Mouse (Mus musculus): Measurements from ENCODE around the gene Rph3a. TPM values are rescaled to one million over a fixed set of nuclear protein-coding genes. Genes with fewer than 3 reads are reported as not detected.
"Not testable (repeated sequence)": the region's sequence is repeated elsewhere in the genome, so short reads cannot be mapped to it uniquely, and the experiment has no call there.

Rph3a gene
- total and polyA plus RNA-seq, 2 experiments from 2014 or later, result 36.4 to 44.1 TPM

GRCm38 (mm10) chr5:120900666-120901065 lies 109.2 kb downstream of the Rph3a start:
- H3K27me3 ChIP-seq (ENCODE audit: insufficient read depth, low read length), result no peaks in the 10 kb centered on the region
- H3K4me1 ChIP-seq (ENCODE audit: insufficient read depth), result no peaks in the 10 kb centered on the region
- H3K27ac ChIP-seq (ENCODE audit: low read depth, low read length), result no peak overlapping the region
- ATAC-seq (no peak), DNase-seq (no peak)
- 67% methylated on average over 1 of the region's 1 CpGs for WGBS
- no peak overlapping the region for H3K4me3 ChIP-seq (ENCODE audit: low read depth, low read length)
- H3K9ac ChIP-seq, result no peak overlapping the region
- no peak for TF ChIP-seq CTCF (IDR thresholded peaks at IDR 0.05; ENCODE audit: low read depth)
- no peaks in the 10 kb centered on the region for H3K36me3 ChIP-seq (ENCODE audit: insufficient read depth)
- H3K9me3 ChIP-seq (ENCODE audit: low read length), result 0 out of 2 replicates have a peak, but pooled peaks cover 3% of the 10 kb centered on the region
- no peak overlapping the region for H3K4me2 ChIP-seq (ENCODE audit: low read depth)

- H3K4me3 ChIP-seq (ENCODE audit: low read depth, low read length), result no peak overlapping the region
- ATAC-seq, result no peak
- DNase-seq, result no peak
- no peaks in the 10 kb centered on the region for H3K4me1 ChIP-seq (ENCODE audit: insufficient read depth)
- H3K36me3 ChIP-seq (ENCODE audit: insufficient read depth), result no peaks in the 10 kb centered on the region
- H3K27me3 ChIP-seq (ENCODE audit: insufficient read depth, low read length), result no peaks in the 10 kb centered on the region
- H3K4me2 ChIP-seq (ENCODE audit: low read depth), result no peak overlapping the region
- no peak overlapping the region for H3K9ac ChIP-seq
- H3K9me3 ChIP-seq (ENCODE audit: low read length), result 0 out of 2 replicates have a peak, but pooled peaks cover 3% of the 10 kb centered on the region
- TF ChIP-seq CTCF (IDR thresholded peaks at IDR 0.05; ENCODE audit: low read depth), result no peak
- no peak overlapping the region for H3K27ac ChIP-seq (ENCODE audit: low read depth, low read length)
These were observed 111.2 kb downstream of the Rph3a start for GRCm38 (mm10) chr5:120898726-120899125.

- no peak for TF ChIP-seq CTCF (IDR thresholded peaks at IDR 0.05; ENCODE audit: low read depth)
- Histone ChIP-seq H3K9ac (no peak overlapping the region), H3K27ac (ENCODE audit: low read depth, low read length) (no peak overlapping the region), H3K36me3 (ENCODE audit: insufficient read depth) (no peaks in the 10 kb centered on the region), H3K4me3 (ENCODE audit: low read depth, low read length) (no peak overlapping the region), H3K9me3 (ENCODE audit: low read length) (0 out of 2 replicates have a peak, but pooled peaks cover 3% of the 10 kb centered on the region), H3K27me3 (ENCODE audit: insufficient read depth, low read length) (no peaks in the 10 kb centered on the region), H3K4me2 (ENCODE audit: low read depth) (no peak overlapping the region), H3K4me1 (ENCODE audit: insufficient read depth) (no peaks in the 10 kb centered on the region)
- WGBS, result 84% methylated on average over 6 of the region's 6 CpGs
- ATAC-seq (no peak), DNase-seq (no peak)
These were observed 111.6 kb downstream of the Rph3a start for GRCm38 (mm10) chr5:120898307-120898706.

- ATAC-seq, result no peak
- Histone ChIP-seq H3K4me3 (ENCODE audit: low read depth, low read length) (no peak overlapping the region), H3K27me3 (ENCODE audit: insufficient read depth, low read length) (no peaks in the 10 kb centered on the region), H3K36me3 (ENCODE audit: insufficient read depth) (no peaks in the 10 kb centered on the region), H3K9me3 (ENCODE audit: low read length) (0 out of 2 replicates have a peak, but pooled peaks cover 3% of the 10 kb centered on the region), H3K4me1 (ENCODE audit: insufficient read depth) (no peaks in the 10 kb centered on the region), H3K4me2 (ENCODE audit: low read depth) (no peak overlapping the region), H3K9ac (no peak overlapping the region), H3K27ac (ENCODE audit: low read depth, low read length) (no peak overlapping the region)
- WGBS, result 87% methylated on average over 11 of the region's 11 CpGs
- no peak for DNase-seq
- TF ChIP-seq CTCF (IDR thresholded peaks at IDR 0.05; ENCODE audit: low read depth), result no peak
These were observed 114.5 kb downstream of the Rph3a start for GRCm38 (mm10) chr5:120895231-120895900.

GRCm38 (mm10) chr5:120894692-120895091 lies 115.2 kb downstream of the Rph3a start:
- not testable (repeated sequence) for ATAC-seq; DNase-seq; H3K4me1 ChIP-seq (ENCODE audit: insufficient read depth); H3K4me3 ChIP-seq (ENCODE audit: low read depth, low read length); H3K4me2 ChIP-seq (ENCODE audit: low read depth); H3K27me3 ChIP-seq (ENCODE audit: insufficient read depth, low read length); H3K9ac ChIP-seq; H3K9me3 ChIP-seq (ENCODE audit: low read length); H3K36me3 ChIP-seq (ENCODE audit: insufficient read depth); H3K27ac ChIP-seq (ENCODE audit: low read depth, low read length)
- 87% methylated on average over 2 of the region's 2 CpGs for WGBS

- H3K9ac ChIP-seq; H3K4me2 ChIP-seq (ENCODE audit: low read depth); H3K27me3 ChIP-seq (ENCODE audit: insufficient read depth, low read length); H3K4me1 ChIP-seq (ENCODE audit: insufficient read depth); DNase-seq; ATAC-seq; H3K36me3 ChIP-seq (ENCODE audit: insufficient read depth); H3K9me3 ChIP-seq (ENCODE audit: low read length); H3K27ac ChIP-seq (ENCODE audit: low read depth, low read length); H3K4me3 ChIP-seq (ENCODE audit: low read depth, low read length): not testable (repeated sequence)
- WGBS, result 95% methylated on average over 4 of the region's 4 CpGs
These were observed 116.0 kb downstream of the Rph3a start for GRCm38 (mm10) chr5:120893866-120894265.

- WGBS, result 67% methylated on average over 2 of the region's 2 CpGs
- Histone ChIP-seq H3K9me3 (ENCODE audit: low read length) (no peaks in the 10 kb centered on the region), H3K36me3 (ENCODE audit: insufficient read depth) (no peaks in the 10 kb centered on the region), H3K4me3 (ENCODE audit: low read depth, low read length) (no peak overlapping the region), H3K27me3 (ENCODE audit: insufficient read depth, low read length) (no peaks in the 10 kb centered on the region), H3K9ac (no peak overlapping the region), H3K4me2 (ENCODE audit: low read depth) (no peak overlapping the region), H3K4me1 (ENCODE audit: insufficient read depth) (no peaks in the 10 kb centered on the region), H3K27ac (ENCODE audit: low read depth, low read length) (no peak overlapping the region)
- no peak for TF ChIP-seq CTCF (IDR thresholded peaks at IDR 0.05; ENCODE audit: low read depth)
- ATAC-seq (no peak), DNase-seq (no peak)
These were observed 117.6 kb downstream of the Rph3a start for GRCm38 (mm10) chr5:120892243-120892660.

- not testable (repeated sequence) for H3K36me3 ChIP-seq (ENCODE audit: insufficient read depth); H3K9ac ChIP-seq; H3K4me3 ChIP-seq (ENCODE audit: low read depth, low read length); H3K27me3 ChIP-seq (ENCODE audit: insufficient read depth, low read length); ATAC-seq; H3K9me3 ChIP-seq (ENCODE audit: low read length); H3K4me1 ChIP-seq (ENCODE audit: insufficient read depth); H3K27ac ChIP-seq (ENCODE audit: low read depth, low read length); H3K4me2 ChIP-seq (ENCODE audit: low read depth); DNase-seq
- WGBS, result 82% methylated on average over 2 of the region's 2 CpGs
These were observed 118.2 kb downstream of the Rph3a start for GRCm38 (mm10) chr5:120891566-120892242.

Data from forebrain, postnatal 0 days (tissue).